Mouse (Mus musculus) monocyte, adult 5-6 weeks (primary cell): ENCODE measurements at regions not wholly inside any gene's neighbourhood (a gene's known extent, or its start where the extent isn't known, plus 50 kb on each side); places are given as distances from the start of the nearest gene placed in this dataset.

Source experiments
- ATAC-seq: fragments of 153-309, 156-312 bp; replicated peaks from 2 replicates; pipeline ENCODE4 v1.8.0; 2017; ENCODE audit warnings: mild to moderate bottlenecking; ENCODE audit not compliant: low TSS enrichment, insufficient number of reproducible peaks, severe bottlenecking, poor library complexity, low FRiP score

- ATAC-seq: no peak
Measured at GRCm38 (mm10) chr1:80033522-80033921, 172.5 kb upstream of the Serpine2 start.

DNA sequence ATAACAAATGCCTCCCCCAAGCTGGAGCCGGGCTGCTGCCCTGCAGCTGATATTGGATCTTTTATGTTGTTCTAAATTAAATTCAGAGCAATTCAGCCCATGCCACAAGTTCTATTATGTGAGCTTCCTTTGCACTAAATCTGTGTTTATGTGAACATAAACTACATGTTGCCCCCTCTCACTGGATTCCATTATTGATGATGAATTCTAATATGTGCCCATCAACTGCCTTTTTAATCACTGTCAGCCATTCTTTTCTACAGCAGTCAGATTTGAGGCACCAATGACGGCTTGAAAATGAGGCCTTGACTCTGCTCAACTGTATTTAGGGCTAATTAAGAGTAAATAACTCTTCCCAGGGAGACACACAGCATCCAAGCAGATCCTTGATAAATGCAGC is 172.1 kb upstream of the Serpine2 start:
- no peak for ATAC-seq

- no peak for ATAC-seq
Measured at GRCm38 (mm10) chr1:80032464-80032863, 171.5 kb upstream of the Serpine2 start.

DNA sequence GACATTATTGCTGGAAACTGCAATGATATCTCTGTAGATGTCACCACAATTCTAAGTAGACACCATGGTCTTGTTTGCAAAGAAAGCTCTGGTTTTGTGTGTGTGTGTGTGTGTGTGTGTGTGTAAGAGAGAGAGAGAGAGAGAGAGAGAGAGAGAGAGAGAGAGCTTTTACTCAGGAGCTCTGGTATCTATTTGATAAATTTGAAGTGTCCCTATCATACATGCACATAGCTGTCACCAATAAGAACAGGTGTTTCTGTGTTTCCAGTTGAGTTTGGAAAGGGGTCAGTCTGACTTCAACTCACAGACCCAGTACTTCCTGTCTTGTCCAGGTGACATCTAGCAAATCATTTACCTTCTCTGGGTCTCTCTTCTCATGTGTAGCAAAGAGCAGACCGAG is 169.7 kb upstream of the Serpine2 start:
- ATAC-seq: no peak

DNA sequence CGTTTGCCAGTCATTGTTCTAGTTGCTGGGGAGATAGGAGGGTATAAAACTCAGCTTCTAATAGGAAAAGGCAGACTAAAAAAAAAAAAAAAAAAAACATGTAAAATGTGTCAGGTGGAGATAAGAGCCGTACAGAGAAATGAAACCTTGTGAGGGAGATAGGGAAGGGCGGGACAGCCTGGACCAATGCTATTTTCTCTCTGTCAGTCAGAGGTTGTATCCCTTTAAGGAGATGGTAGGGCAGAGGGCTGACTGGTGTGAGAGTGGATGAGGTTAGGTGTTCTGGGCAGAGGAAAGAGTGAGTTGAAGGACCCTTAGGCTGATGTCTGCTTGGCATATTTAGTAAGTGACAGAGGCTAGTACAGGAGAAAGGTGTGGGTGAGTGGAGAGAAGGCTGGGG is 169.2 kb upstream of the Serpine2 start:
- no peak for ATAC-seq

DNA sequence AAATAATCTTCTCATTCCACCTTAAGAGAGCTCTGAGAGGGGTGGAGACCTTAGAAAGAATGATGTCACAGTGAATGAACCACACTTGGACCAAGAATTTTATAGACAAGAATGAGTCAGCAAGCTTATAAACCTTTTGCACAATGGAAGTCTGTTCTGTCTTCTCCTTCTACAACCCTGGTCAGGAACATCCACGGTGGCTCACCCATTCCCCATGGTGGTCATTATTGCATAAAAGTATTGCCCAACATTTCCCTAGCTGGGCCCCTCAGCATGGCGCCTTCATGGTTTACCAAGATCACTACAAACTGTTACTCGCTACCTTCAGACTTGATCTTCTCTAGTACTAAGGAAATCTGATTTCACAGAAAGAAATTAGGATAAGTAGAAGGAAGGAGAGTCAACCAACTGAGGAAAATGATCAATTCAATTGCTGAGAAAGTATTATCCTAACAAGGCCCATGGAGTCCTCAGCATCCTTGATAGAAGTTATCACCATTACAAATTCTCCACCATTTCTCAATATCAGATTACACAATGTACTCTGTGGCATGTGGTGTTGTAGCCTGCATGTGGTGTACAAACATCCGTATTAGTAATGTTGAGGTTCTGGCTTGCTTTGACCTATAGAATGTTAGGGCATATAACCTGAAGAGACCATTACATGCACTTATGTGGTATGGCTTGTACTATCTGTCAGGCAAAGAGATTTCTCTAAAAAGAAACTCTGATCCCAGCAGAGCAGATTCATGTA is 165.1 kb upstream of the Serpine2 start:
- no peak for ATAC-seq

- ATAC-seq: no peak
Measured at GRCm38 (mm10) chr1:80023518-80024095, 162.6 kb upstream of the Serpine2 start.

- ATAC-seq: no peak
Measured at GRCm38 (mm10) chr1:80021866-80022265, 160.9 kb upstream of the Serpine2 start.

GRCm38 (mm10) chr1:80018391-80019065 is 157.5 kb upstream of the Serpine2 start:
- ATAC-seq: no peak

GRCm38 (mm10) chr1:80015474-80015873 is 154.5 kb upstream of the Serpine2 start:
- no peak for ATAC-seq

DNA sequence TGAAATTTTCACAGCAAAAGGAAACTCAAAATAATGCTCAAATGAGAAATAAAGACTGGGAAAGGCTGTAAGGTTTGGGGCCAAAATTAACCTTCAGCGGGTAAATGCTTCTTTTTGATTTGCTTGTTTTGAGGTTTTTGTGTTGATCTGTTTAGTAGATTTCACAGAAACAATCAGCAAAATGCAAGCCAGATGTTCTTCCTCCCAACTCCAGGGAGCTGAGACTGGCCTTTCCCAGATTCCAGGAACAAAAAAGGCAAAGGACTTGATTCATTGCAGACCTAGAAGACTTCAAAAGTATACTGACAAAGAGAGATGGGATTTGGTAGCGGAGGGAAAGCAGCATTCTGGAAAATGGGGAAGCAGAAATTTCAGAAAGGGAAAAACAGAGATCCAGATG is 153.6 kb upstream of the Serpine2 start:
- no peak for ATAC-seq

GRCm38 (mm10) chr1:80010724-80011123 is 149.7 kb upstream of the Serpine2 start:
- ATAC-seq: no peak

GRCm38 (mm10) chr1:79999081-79999480 is 138.1 kb upstream of the Serpine2 start:
- no peak for ATAC-seq

GRCm38 (mm10) chr1:79997911-79998310 is 136.9 kb upstream of the Serpine2 start:
- no peak for ATAC-seq

DNA sequence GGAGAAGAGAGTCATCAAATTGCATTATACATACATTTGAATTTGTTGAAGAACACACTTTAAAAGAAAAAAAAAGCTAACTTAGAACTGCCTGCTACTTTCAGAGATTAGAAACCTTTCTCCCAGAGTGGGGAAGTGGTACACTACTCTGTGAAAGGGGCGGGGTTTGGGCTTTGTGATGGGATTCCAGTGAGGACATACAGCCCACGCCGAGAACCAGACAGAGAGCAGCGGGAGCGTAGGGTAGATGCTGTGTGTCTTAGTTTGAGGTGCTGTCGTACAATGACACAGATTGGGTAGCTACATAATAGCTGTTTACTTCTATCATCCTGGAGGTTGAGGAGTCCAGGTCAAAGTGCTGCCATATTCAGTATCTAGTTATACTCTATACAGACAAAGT is 136.5 kb upstream of the Serpine2 start:
- ATAC-seq: no peak

- ATAC-seq: no peak
Measured at GRCm38 (mm10) chr1:79984721-79985120, 123.7 kb upstream of the Serpine2 start.

DNA sequence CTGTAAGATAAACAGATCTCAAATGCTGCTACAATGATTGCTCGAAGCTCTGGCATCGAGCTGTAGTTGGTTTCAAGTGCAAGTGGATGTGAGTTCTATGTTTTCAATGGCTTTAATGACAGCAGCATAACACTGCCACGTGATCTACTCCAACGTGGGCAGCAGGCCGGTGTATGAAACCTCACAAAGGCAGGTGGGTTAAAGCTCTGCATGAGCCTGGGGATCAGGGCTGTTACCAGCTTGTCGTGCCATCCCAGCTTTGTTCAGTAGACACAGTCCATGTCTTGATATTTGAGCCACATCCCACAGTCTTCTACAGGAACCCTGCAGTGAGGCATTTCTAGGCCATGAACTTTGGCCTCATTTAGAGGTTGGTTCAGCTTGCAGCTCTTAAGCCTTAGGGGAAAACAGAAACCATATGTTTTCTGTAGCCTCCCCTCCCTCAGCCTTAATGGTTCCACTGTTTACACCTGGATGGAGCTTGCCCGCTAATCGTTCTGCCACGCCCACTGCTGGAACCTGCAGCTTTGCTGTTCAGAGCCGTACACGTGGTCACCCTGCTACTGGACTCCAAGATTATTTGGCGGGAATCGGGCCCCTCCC is 121.8 kb upstream of the Serpine2 start:
- no peak for ATAC-seq

GRCm38 (mm10) chr1:79979863-79980262 is 118.9 kb upstream of the Serpine2 start:
- no peak for ATAC-seq

DNA sequence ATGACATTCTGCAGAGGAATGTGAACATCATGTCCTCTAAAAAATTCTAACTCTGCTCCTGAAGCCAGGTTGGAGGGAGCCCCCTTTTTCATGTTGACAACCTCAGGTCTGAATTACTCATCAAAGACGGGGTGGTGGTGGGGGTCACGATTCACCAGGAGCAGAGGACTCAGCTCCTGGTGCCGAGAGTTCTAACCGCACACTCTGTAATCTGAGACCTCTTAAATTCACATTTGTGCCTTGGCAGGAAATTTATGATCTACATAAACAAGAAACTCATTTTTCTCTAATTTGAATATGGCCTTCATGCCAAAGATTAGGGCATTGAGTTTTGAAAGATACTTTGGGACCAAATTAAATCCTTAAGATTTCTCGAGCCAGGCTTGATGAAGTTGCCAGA is 117.2 kb upstream of the Serpine2 start:
- no peak for ATAC-seq

DNA sequence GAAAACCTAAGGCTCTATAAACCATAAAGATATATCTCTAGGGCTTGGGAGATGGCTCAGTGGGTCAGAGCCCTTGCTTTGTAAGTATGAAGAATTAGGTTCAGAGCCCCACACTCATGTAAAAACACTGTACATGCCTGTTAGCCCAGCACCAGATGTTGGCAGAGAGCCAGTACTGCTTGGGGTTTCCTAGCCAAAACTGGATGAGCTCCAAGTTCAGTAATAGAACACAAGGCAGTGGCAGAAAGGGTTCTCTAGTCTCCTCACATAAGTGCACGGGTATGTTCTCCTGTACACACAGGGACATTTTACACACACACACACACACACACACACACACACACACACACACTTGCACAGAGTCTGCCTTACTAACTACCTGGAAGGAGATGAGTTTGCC is 95.1 kb upstream of the Serpine2 start:
- no peak for ATAC-seq
